Mouse (Mus musculus): Measurements from ENCODE around the gene 2810408A11Rik. TPM values are rescaled to one million over a fixed set of nuclear protein-coding genes. Genes with fewer than 3 reads are reported as not detected.

Gene 2810408A11Rik
- total and polyA plus RNA-seq, 3 experiments, result 0.81 to 1.3 TPM; not detected in 1

- TF ChIP-seq USF1 (IDR thresholded peaks at IDR 0.05; ENCODE audit: low read depth, low read length), result no peak
Measured at GRCm38 (mm10) chr11:69886907-69887635, 13.7 kb downstream of the 2810408A11Rik start (continued).

DNA sequence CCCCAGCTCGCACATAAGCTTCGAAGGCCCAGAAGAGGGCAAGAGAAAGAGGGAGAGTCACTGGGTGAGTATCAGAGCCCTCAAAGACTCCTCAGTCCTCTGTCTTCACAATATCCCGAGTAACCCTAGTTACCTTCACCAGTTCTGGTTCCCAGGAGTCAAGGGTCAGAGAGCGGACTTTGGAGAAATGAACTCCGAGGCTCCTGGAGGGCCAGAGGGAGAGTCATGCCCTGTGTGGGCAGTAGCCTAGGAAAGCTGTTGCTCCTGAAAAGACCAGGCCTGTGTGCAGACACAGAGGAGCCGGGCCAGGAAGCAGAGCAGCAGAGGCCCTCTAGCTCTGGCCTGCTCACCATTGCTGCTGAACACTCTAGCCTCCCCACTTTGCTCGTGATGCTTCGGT is 16.1 kb downstream of the 2810408A11Rik start:
- peaks cover 0 to 12% of the 10 kb centered on the region in 2 experiments; a peak in 2 of 4 replicates for H3K36me3 ChIP-seq (ENCODE audit: control insufficient read depth in 1 of 2, insufficient read depth in 2 of 2, low read length in 2 of 2)
- no peaks in the 10 kb centered on the region for H3K27me3 ChIP-seq (ENCODE audit: control insufficient read depth in 1 of 2, insufficient read depth in 2 of 2, low read length in 2 of 2)
- no peaks in the 10 kb centered on the region for H3K79me2 ChIP-seq (ENCODE audit: control insufficient read depth, insufficient read depth, low read length, poor library complexity)
- no peaks in the 10 kb centered on the region for H3K9me3 ChIP-seq (replicated peaks; ENCODE audit: insufficient read depth, low read length)
- TF ChIP-seq SMC3 (IDR thresholded peaks at IDR 0.05; ENCODE audit: low read depth, low read length) (no peak), MAZ (IDR thresholded peaks at IDR 0.05; ENCODE audit: low read depth, low read length) (no peak), ETS1 (IDR thresholded peaks at IDR 0.05; ENCODE audit: low read depth, low read length) (no peak), UBTF (IDR thresholded peaks at IDR 0.05; ENCODE audit: borderline replicate concordance, insufficient read depth, low read depth, low read length) (no peak), USF2 (IDR thresholded peaks at IDR 0.05; ENCODE audit: borderline replicate concordance in 1 of 2, insufficient read depth in 1 of 2, low read depth in 1 of 2, low read length in 2 of 2) (no peak)
- H3K9ac ChIP-seq (ENCODE audit: control insufficient read depth, low read depth, low read length, poor library complexity, severe bottlenecking), result no peak overlapping the region
- no peak overlapping the region for H3K4me3 ChIP-seq (ENCODE audit: control insufficient read depth in 1 of 2, insufficient read depth in 1 of 2, low read depth in 2 of 2, low read length in 2 of 2)
- DNase-seq (ENCODE audit: low read depth, low spot score), result no peak
- H3K27ac ChIP-seq (ENCODE audit: control insufficient read depth, low read depth, low read length), result no peak overlapping the region
- peaks cover 3 to 30% of the 10 kb centered on the region in 2 experiments for H3K4me1 ChIP-seq (ENCODE audit: control insufficient read depth in 1 of 2, insufficient read depth in 2 of 2, low read length in 2 of 2)

DNA sequence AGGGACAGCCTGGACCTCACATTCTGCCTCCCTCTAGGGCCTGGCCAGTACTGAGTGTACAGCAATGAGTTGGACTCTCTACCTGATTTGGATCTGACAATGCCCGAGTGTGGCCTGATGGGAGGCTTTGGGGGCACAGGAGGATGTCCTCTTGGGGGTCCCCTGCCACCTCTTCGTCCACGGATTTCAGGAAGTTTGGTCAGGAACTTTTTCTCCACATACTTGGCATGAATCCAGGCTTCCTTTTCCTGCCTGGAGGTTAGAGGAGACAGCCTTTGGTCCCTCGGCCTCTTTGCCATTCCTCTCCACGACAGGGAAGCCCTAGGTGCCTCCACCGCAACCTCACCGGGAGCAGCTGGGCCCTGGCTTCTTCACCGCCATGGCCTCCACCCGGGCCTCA is 16.5 kb downstream of the 2810408A11Rik start:
- no peak for DNase-seq (ENCODE audit: low read depth, low spot score)
- Histone ChIP-seq H3K27me3 (ENCODE audit: control insufficient read depth in 1 of 2, insufficient read depth in 2 of 2, low read length in 2 of 2) (no peaks in the 10 kb centered on the region), H3K27ac (ENCODE audit: control insufficient read depth, low read depth, low read length) (0 out of 2 replicates have a peak overlapping the region, but pooled peaks have one; percentile 13), H3K79me2 (ENCODE audit: control insufficient read depth, insufficient read depth, low read length, poor library complexity) (no peaks in the 10 kb centered on the region), H3K4me3 (ENCODE audit: control insufficient read depth in 1 of 2, insufficient read depth in 1 of 2, low read depth in 2 of 2, low read length in 2 of 2) (no peak overlapping the region), H3K9ac (ENCODE audit: control insufficient read depth, low read depth, low read length, poor library complexity, severe bottlenecking) (no peak overlapping the region), H3K9me3 (replicated peaks; ENCODE audit: insufficient read depth, low read length) (no peaks in the 10 kb centered on the region), H3K36me3 (ENCODE audit: control insufficient read depth in 1 of 2, insufficient read depth in 2 of 2, low read length in 2 of 2) (peaks cover 0 to 16% of the 10 kb centered on the region in 2 experiments; a peak in 2 of 4 replicates), H3K4me1 (ENCODE audit: control insufficient read depth in 1 of 2, insufficient read depth in 2 of 2, low read length in 2 of 2) (peaks cover 8 to 35% of the 10 kb centered on the region in 2 experiments)
- TF ChIP-seq USF1 (IDR thresholded peaks at IDR 0.05; ENCODE audit: low read depth, low read length) (no peak), MYC (IDR thresholded peaks at IDR 0.05; ENCODE audit: low read depth, low read length) (no peak)

- H3K4me1 ChIP-seq (ENCODE audit: control insufficient read depth in 1 of 2, insufficient read depth in 2 of 2, low read length in 2 of 2), result peaks cover 12 to 41% of the 10 kb centered on the region in 2 experiments
- H3K9ac ChIP-seq (ENCODE audit: control insufficient read depth, low read depth, low read length, poor library complexity, severe bottlenecking), result no peak overlapping the region
- no peak overlapping the region for H3K4me3 ChIP-seq (ENCODE audit: control insufficient read depth in 1 of 2, insufficient read depth in 1 of 2, low read depth in 2 of 2, low read length in 2 of 2)
- H3K36me3 ChIP-seq (ENCODE audit: control insufficient read depth in 1 of 2, insufficient read depth in 2 of 2, low read length in 2 of 2), result peaks cover 0 to 22% of the 10 kb centered on the region in 2 experiments; a peak in 2 of 4 replicates
- DNase-seq (ENCODE audit: low read depth, low spot score), result peak; percentile 96
- H3K79me2 ChIP-seq (ENCODE audit: control insufficient read depth, insufficient read depth, low read length, poor library complexity), result no peaks in the 10 kb centered on the region
- no peaks in the 10 kb centered on the region for H3K9me3 ChIP-seq (replicated peaks; ENCODE audit: insufficient read depth, low read length)
- H3K27me3 ChIP-seq (ENCODE audit: control insufficient read depth in 1 of 2, insufficient read depth in 2 of 2, low read length in 2 of 2), result no peaks in the 10 kb centered on the region
- H3K27ac ChIP-seq (ENCODE audit: control insufficient read depth, low read depth, low read length), result peak overlapping the region; percentile 25
- TF ChIP-seq TAL1 (IDR thresholded peaks at IDR 0.05; ENCODE audit: low read length) (peak; percentile 69), MYC (IDR thresholded peaks at IDR 0.05; ENCODE audit: low read depth, low read length) (0 out of 2 replicates have a peak, but pooled peaks have one; percentile 46), GATA1 (IDR thresholded peaks at IDR 0.05; ENCODE audit: low read depth, low read length) (peak; percentile 76), UBTF (IDR thresholded peaks at IDR 0.05; ENCODE audit: borderline replicate concordance, insufficient read depth, low read depth, low read length) (no peak), NELFE (IDR thresholded peaks at IDR 0.05; ENCODE audit: low read depth, low read length) (0 out of 2 replicates have a peak, but pooled peaks have one; percentile 38), MXI1 (IDR thresholded peaks at IDR 0.05; ENCODE audit: low read depth, low read length) (peak; percentile 54; the same call in 1 of the 2 replicates), TCF12 (IDR thresholded peaks at IDR 0.05; ENCODE audit: low read depth, low read length) (peak; percentile 80), CTCF (IDR thresholded peaks at IDR 0.05 in 2 of 3, conservative IDR thresholded peaks at IDR 0.05 in 1 of 3; ENCODE audit: control insufficient read depth in 1 of 3, insufficient read depth in 1 of 3, low read depth in 2 of 3, low read length in 3 of 3, poor library complexity in 1 of 3, severe bottlenecking in 1 of 3) (no peak), EP300 (IDR thresholded peaks at IDR 0.05; ENCODE audit: low read depth in 1 of 2, low read length in 2 of 2) (peak; percentile 75 to 91; a peak in 3 of 4 replicates), ETS1 (IDR thresholded peaks at IDR 0.05; ENCODE audit: low read depth, low read length) (peak; percentile 58; the same call in 1 of the 2 replicates), MAZ (IDR thresholded peaks at IDR 0.05; ENCODE audit: low read depth, low read length) (peak; percentile 69; the same call in 1 of the 2 replicates), MYB (IDR thresholded peaks at IDR 0.05; ENCODE audit: low read depth, low read length) (peak; percentile 50; the same call in 1 of the 2 replicates), USF2 (IDR thresholded peaks at IDR 0.05; ENCODE audit: borderline replicate concordance in 1 of 2, insufficient read depth in 1 of 2, low read depth in 1 of 2, low read length in 2 of 2) (no peak), JUND (IDR thresholded peaks at IDR 0.05; ENCODE audit: low read depth, low read length) (peak; percentile 44; the same call in 1 of the 2 replicates), BHLHE40 (IDR thresholded peaks at IDR 0.05; ENCODE audit: borderline replicate concordance, low read depth, low read length) (peak; percentile 32; the same call in 1 of the 2 replicates), MAX (IDR thresholded peaks at IDR 0.05; ENCODE audit: low read length) (no peak; the same call in 1 of the 2 replicates)
Measured at GRCm38 (mm10) chr11:69883527-69884151, 17.1 kb downstream of the 2810408A11Rik start.
